Mouse (Mus musculus): ENCODE measurements around the gene Clcnkb. TPM values are rescaled to one million over a fixed set of nuclear protein-coding genes. Genes with fewer than 3 reads are reported as not detected.
A peak's percentile ranks its signal among the peaks of the same experiment; 100 is the strongest.

The Clcnkb gene
- total and polyA plus RNA-seq, 3 experiments = 0.08 to 0.51 (median 0.24) TPM

DNA sequence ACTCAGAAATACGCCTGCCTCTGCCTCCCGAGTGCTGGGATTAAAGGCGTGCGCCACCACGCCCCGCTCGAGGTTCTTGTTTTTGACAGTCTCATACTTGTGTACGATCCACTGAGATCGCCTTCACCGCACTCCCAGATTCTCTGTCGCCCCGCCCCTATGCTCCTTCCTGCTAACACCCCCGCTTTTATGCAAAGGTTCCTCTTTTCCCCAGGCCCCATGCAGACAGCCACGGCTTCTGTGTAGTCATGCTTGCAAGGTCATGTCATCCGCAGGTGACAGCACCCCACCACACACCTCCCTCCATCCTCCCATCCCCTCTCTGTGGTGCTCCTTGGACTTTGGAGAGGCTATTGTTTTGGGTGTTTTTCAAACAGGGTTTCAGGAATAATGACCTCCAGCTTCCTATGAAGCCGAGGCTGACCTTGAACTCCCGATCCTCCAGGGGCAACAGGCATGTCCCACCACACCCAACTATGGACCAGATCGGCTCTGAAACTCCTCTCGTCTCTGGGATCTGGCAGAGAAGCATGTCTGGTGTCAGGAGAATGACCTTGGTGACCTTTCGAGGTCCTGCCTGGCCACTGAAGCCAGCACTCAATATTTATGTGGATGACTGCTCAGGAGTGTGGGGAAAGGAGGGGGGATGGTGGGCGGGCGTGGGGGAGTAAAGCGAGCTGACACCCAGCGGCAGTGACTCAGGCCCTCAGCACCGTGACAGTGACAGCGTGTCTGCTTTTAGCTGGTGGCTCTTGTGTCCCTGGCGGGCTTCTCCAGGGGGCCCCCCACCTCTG is 3.8 kb upstream of the Clcnkb start:
- TF ChIP-seq MXI1 (IDR thresholded peaks at IDR 0.05; ENCODE audit: low read depth, low read length) = no peak
- TF ChIP-seq E2F4 (IDR thresholded peaks at IDR 0.05; ENCODE audit: insufficient replicate concordance, low read depth, low read length) = no peak
- no peak for TF ChIP-seq ZMIZ1 (IDR thresholded peaks at IDR 0.05; ENCODE audit: low read depth, low read length)
- no peak for TF ChIP-seq IRF4 (IDR thresholded peaks at IDR 0.05; ENCODE audit: low read depth, low read length)
- peak; percentile 58; the same call in 1 of the 2 replicates for TF ChIP-seq ETS1 (conservative IDR thresholded peaks at IDR 0.05; ENCODE audit: low read depth, low read length)
- no peak for TF ChIP-seq NELFE (IDR thresholded peaks at IDR 0.05; ENCODE audit: low read depth, low read length)
- TF ChIP-seq SIN3A (IDR thresholded peaks at IDR 0.05; ENCODE audit: low read length) = no peak
- no peak for TF ChIP-seq SMC3 (IDR thresholded peaks at IDR 0.05; ENCODE audit: low read depth, low read length)
- no peak for TF ChIP-seq USF1 (IDR thresholded peaks at IDR 0.05; ENCODE audit: low read depth, low read length)
- peak; percentile 81 for TF ChIP-seq BHLHE40 (IDR thresholded peaks at IDR 0.05; ENCODE audit: low read depth, low read length)
- no peak for TF ChIP-seq RAD21 (IDR thresholded peaks at IDR 0.05; ENCODE audit: low read depth, low read length)
- no peak for TF ChIP-seq ELF1 (IDR thresholded peaks at IDR 0.05; ENCODE audit: low read depth, low read length)
- TF ChIP-seq MAX (IDR thresholded peaks at IDR 0.05; ENCODE audit: low read length) = no peak
- no peak for TF ChIP-seq PAX5 (IDR thresholded peaks at IDR 0.05; ENCODE audit: low read length)
- no peak for TF ChIP-seq USF2 (conservative IDR thresholded peaks at IDR 0.05; ENCODE audit: low read depth, low read length)
- no peak for TF ChIP-seq ZKSCAN1 (IDR thresholded peaks at IDR 0.05; ENCODE audit: borderline replicate concordance, low read depth, low read length)
- TF ChIP-seq GABPA (IDR thresholded peaks at IDR 0.05; ENCODE audit: insufficient replicate concordance, low read depth, low read length) = no peak
- no peaks in the 10 kb centered on the region for H3K9me3 ChIP-seq (replicated peaks; ENCODE audit: low read length)
- H3K4me1 ChIP-seq (ENCODE audit: control insufficient read depth in 1 of 2, insufficient read depth in 2 of 2) = peaks cover 13 to 45% of the 10 kb centered on the region in 2 experiments
- no peak overlapping the region for H3K9ac ChIP-seq (ENCODE audit: insufficient read depth, low read depth)
- H3K4me3 ChIP-seq (replicated peaks in 1 of 3; ENCODE audit: low read depth in 2 of 3, low read length in 2 of 3, poor library complexity in 1 of 3) = no peak overlapping the region
- H3K4me2 ChIP-seq (ENCODE audit: insufficient read depth, low read depth, poor library complexity, severe bottlenecking) = no peak overlapping the region
- no peaks in the 10 kb centered on the region for H3K79me2 ChIP-seq (replicated peaks; ENCODE audit: control insufficient read depth, extremely low read depth, insufficient read depth, poor library complexity, severe bottlenecking)
- H3K27me3 ChIP-seq (replicated peaks) = no peaks in the 10 kb centered on the region
- in situ Hi-C loops (cut with MboI; ENCODE audit: low pct_ligation_motif_present, low pct_unique_long_range_greater_than_20kb, low sequenced_read_pairs) = loop anchor here (25.0 kb wide), 2 partner anchors 543 to 668 kb away; partner anchors contain the start of gene Tmem51
- DNase-seq (ENCODE audit: extremely low read depth) = peak; percentile 75
- dilution Hi-C loops (cut with MboI; ENCODE audit: extremely low pct_ligation_motif_present, extremely low pct_unique_long_range_greater_than_20kb, low sequenced_read_pairs) = no loop called here
- H3K27ac ChIP-seq (ENCODE audit: insufficient read depth, low read depth) = no peak overlapping the region
- no peaks in the 10 kb centered on the region for H3K36me3 ChIP-seq (replicated peaks in 1 of 2; ENCODE audit: control insufficient read depth in 1 of 2, insufficient read depth in 1 of 2, low read length in 1 of 2)

- no peak for DNase-seq (ENCODE audit: extremely low read depth)
- H3K9me3 ChIP-seq (replicated peaks; ENCODE audit: low read length) = peaks cover 3% of the 10 kb centered on the region
- H3K4me2 ChIP-seq (ENCODE audit: insufficient read depth, low read depth, poor library complexity, severe bottlenecking) = no peak overlapping the region
- no peaks in the 10 kb centered on the region for H3K36me3 ChIP-seq (replicated peaks in 1 of 2; ENCODE audit: control insufficient read depth in 1 of 2, insufficient read depth in 1 of 2, low read length in 1 of 2)
- no peak for TF ChIP-seq PAX5 (IDR thresholded peaks at IDR 0.05; ENCODE audit: low read length)
- H3K4me3 ChIP-seq (replicated peaks in 1 of 3; ENCODE audit: low read depth in 2 of 3, low read length in 2 of 3, poor library complexity in 1 of 3) = no peak overlapping the region
- no peak overlapping the region for H3K27ac ChIP-seq (ENCODE audit: insufficient read depth, low read depth)
- H3K4me1 ChIP-seq (ENCODE audit: control insufficient read depth in 1 of 2, insufficient read depth in 2 of 2) = peaks cover 16 to 18% of the 10 kb centered on the region in 2 experiments
- no peak overlapping the region for H3K9ac ChIP-seq (ENCODE audit: insufficient read depth, low read depth)
- H3K79me2 ChIP-seq (replicated peaks; ENCODE audit: control insufficient read depth, extremely low read depth, insufficient read depth, poor library complexity, severe bottlenecking) = no peaks in the 10 kb centered on the region
- dilution Hi-C loops (cut with MboI; ENCODE audit: extremely low pct_ligation_motif_present, extremely low pct_unique_long_range_greater_than_20kb, low sequenced_read_pairs) = no loop called here
- no peaks in the 10 kb centered on the region for H3K27me3 ChIP-seq (replicated peaks)
- in situ Hi-C loops (cut with MboI; ENCODE audit: low pct_ligation_motif_present, low pct_unique_long_range_greater_than_20kb, low sequenced_read_pairs) = loop anchor here (5.0 to 25.0 kb wide), 3 partner anchors 36 to 676 kb away; partner anchors contain the start of gene Tmem51
Observed at GRCm38 (mm10) chr4:141411430-141411992, 4.3 kb downstream of the Clcnkb start.

Measured in CH12.LX (cell line).